Mouse (Mus musculus): ENCODE data around the gene Hs3st2. TPM values are rescaled to one million over a fixed set of nuclear protein-coding genes. Genes with fewer than 3 reads are reported as not detected.
A peak's percentile ranks its signal among the peaks of the same experiment; 100 is the strongest.
"Not testable (repeated sequence)": the region's sequence is repeated elsewhere in the genome, so short reads cannot be mapped to it uniquely, and the experiment has no call there.

Gene Hs3st2
- polyA plus RNA-seq (2015; fragmentation: Nextera tagmentation; extraction: Ambion mirVana) = 0.09 and 0.10 TPM in 2 replicates

DNA sequence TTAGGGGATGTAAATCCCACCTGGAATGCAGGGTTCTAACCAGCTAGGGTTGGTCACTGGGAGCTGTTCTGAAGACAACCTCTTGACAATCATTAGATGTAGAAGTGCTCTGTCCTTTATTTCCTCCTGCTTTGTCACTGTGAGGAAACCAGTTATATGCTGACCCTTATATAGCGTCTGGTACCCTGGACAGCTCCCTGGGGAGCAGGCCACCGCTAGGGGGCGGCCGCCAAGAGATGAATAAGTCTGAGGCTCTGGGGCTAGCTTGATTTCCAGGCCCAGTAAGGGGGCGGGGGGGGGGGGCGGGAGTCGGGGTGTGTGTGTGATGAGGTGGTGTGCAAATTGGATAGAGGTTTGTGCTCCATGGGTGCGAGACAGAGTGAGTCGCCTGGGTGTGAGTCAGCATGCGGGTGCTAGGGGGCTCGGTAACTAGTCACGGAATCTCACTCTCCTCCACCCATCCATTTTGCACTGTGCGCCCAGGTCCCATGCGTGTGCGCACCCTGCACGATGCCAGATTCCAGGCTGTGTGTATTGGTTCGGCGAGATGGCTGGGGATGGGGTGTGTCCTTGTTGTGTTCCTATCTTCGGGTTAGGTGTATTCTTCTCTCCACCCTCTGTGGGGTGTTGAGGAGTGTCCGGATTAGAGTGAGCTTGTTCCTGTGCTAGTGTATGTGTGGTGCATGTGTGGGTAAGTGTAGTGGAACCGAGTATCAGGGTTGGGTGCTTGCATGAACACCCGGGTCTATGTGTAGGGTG, at the start of gene Hs3st2:
Gene Hs3st2 (plus strand): TSS at position 635 of the 759 bp plus-strand sequence.
- ATAC-seq (ENCODE audit: low read depth) = peak; percentile 26; the same call in 1 of the 2 replicates
- H3K9ac ChIP-seq (ENCODE audit: low read length) = no peak within 1 kb of the TSS
- no peak within 1 kb of the TSS for H3K4me3 ChIP-seq (ENCODE audit: low read length)
- no peaks in the 10 kb centered on the region for H3K9me3 ChIP-seq (ENCODE audit: control insufficient read depth, low read length)
- 2% methylated on average over 21 of the region's 22 CpGs for WGBS
- peaks cover 34% of the 10 kb centered on the region for H3K27me3 ChIP-seq (ENCODE audit: control insufficient read depth, insufficient read depth, low read depth, low read length)
- no peaks in the 10 kb centered on the region for H3K4me1 ChIP-seq (replicated peaks; ENCODE audit: control insufficient read depth, insufficient read depth, low read length)
- H3K4me2 ChIP-seq (ENCODE audit: low read depth, low read length) = no peak within 1 kb of the TSS
- H3K27ac ChIP-seq (ENCODE audit: low read length) = no peak within 1 kb of the TSS
- H3K36me3 ChIP-seq (ENCODE audit: control insufficient read depth, insufficient read depth, low read length) = no peaks in the 10 kb centered on the region

DNA sequence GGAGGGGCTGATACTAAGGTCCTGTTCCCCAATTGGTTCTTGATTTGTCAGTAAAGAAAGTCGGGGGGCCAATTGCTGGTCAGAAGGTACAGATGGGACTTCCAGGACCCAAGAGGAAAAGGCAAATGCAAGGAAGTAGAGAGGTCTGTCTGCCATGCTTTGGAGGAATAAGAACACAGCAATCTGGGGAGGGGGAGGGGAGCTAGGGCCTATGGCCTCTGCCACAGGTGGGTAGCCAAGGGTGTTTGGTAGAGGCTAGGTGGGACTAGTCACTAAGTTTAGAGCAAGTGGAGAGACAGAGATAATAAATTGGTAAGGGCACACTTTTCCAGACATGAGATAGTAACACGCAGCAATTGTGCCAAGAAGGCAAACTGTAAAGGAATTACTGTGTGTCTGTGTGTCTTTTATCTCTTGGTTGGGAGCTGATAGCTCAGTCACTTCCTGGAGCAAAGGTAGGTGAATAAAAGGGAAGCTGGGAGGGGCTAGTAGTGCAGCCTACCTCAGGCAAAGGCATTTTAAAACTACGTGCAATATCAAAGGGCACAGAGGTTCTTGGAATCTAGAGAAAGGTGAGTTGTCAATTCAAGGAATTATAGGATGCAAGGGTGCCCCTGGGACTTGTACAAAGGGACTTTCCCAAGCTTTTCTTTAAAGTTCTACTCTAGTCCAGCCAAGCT, 43.2 kb upstream of the Hs3st2 start:
- H3K4me2 ChIP-seq (ENCODE audit: low read depth, low read length) = no peak overlapping the region
- H3K27me3 ChIP-seq (ENCODE audit: control insufficient read depth, insufficient read depth, low read depth, low read length) = no peaks in the 10 kb centered on the region
- H3K36me3 ChIP-seq (ENCODE audit: control insufficient read depth, insufficient read depth, low read length) = no peaks in the 10 kb centered on the region
- no peak for ATAC-seq (ENCODE audit: low read depth)
- H3K4me3 ChIP-seq (ENCODE audit: low read length) = no peak overlapping the region
- 60% methylated on average over 3 of the region's 3 CpGs for WGBS
- H3K27ac ChIP-seq (ENCODE audit: low read length) = no peak overlapping the region
- H3K9me3 ChIP-seq (ENCODE audit: control insufficient read depth, low read length) = no peaks in the 10 kb centered on the region
- H3K9ac ChIP-seq (ENCODE audit: low read length) = no peak overlapping the region
- no peaks in the 10 kb centered on the region for H3K4me1 ChIP-seq (replicated peaks; ENCODE audit: control insufficient read depth, insufficient read depth, low read length)

DNA sequence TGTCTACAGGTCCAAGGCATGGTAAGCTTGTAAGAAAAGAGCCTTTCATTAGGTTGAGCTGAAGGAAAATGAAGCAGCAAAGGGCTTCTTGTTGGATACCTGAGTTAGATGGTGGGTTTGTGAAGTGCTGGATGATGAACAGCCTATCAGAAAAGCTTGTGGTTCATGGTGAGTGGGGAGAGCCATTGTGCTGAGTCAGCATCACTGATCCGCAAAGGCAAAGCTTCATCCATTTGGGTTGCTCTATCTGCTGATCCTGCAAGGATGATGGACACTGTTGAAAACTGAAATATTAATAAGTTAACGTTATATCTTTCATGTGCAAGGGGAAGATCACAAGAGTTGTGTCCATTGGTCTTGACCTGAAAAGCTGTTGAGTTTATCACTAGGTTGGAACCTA, 40.0 kb upstream of the Hs3st2 start:
- Histone ChIP-seq H3K4me2 (ENCODE audit: low read depth, low read length) (no peak overlapping the region), H3K9me3 (ENCODE audit: control insufficient read depth, low read length) (no peaks in the 10 kb centered on the region), H3K27ac (ENCODE audit: low read length) (no peak overlapping the region), H3K4me1 (replicated peaks; ENCODE audit: control insufficient read depth, insufficient read depth, low read length) (no peaks in the 10 kb centered on the region), H3K36me3 (ENCODE audit: control insufficient read depth, insufficient read depth, low read length) (no peaks in the 10 kb centered on the region), H3K27me3 (ENCODE audit: control insufficient read depth, insufficient read depth, low read depth, low read length) (no peaks in the 10 kb centered on the region), H3K9ac (ENCODE audit: low read length) (no peak overlapping the region), H3K4me3 (ENCODE audit: low read length) (no peak overlapping the region)
- 82% methylated on average over 2 of the region's 2 CpGs for WGBS
- no peak for ATAC-seq (ENCODE audit: low read depth)

DNA sequence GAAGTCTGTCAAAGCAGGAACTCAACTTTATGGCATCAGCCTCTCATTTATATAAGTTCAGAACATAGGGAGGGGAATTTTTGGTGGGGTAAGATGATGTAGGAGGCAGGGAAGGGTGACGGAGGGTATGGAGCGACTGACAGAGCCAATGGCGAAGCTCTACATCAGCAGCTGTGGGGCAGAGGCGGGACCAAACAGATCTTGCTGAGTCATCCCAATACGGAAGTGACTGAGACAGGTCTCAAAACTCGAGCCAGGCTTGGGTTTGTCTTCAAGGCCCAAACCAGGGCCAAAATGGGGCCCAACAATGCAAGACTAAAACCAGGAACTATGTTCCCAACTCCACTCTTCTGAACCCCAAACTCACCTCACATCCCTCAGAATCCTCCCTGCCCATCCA, 30.2 kb upstream of the Hs3st2 start:
- H3K27ac ChIP-seq (ENCODE audit: low read length); ATAC-seq (ENCODE audit: low read depth); H3K4me1 ChIP-seq (replicated peaks; ENCODE audit: control insufficient read depth, insufficient read depth, low read length); H3K36me3 ChIP-seq (ENCODE audit: control insufficient read depth, insufficient read depth, low read length); H3K27me3 ChIP-seq (ENCODE audit: control insufficient read depth, insufficient read depth, low read depth, low read length); H3K9ac ChIP-seq (ENCODE audit: low read length); H3K4me2 ChIP-seq (ENCODE audit: low read depth, low read length); H3K9me3 ChIP-seq (ENCODE audit: control insufficient read depth, low read length); H3K4me3 ChIP-seq (ENCODE audit: low read length): not testable (repeated sequence)
- 90% methylated on average over 6 of the region's 6 CpGs for WGBS

DNA sequence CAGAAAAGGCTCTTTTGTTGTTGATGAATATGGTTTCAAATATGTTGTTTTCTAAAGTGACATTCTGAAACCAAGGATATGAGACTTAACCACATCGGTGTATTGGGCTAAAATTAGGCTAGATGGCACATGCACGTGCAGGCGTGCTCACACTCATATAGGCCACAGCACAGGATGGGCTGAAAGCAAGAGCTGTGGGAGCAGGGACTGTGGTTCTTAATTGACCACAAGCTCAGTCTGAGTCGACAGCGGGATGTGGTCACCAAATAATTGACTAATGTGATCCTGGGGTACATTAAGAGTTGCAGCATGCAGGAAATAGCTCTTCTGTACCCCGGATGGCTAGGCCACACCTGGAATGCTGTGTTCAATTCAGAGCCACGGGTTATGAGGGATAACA, 26.1 kb upstream of the Hs3st2 start:
- Histone ChIP-seq H3K36me3 (ENCODE audit: control insufficient read depth, insufficient read depth, low read length) (no peaks in the 10 kb centered on the region), H3K4me2 (ENCODE audit: low read depth, low read length) (no peak overlapping the region), H3K9me3 (ENCODE audit: control insufficient read depth, low read length) (no peaks in the 10 kb centered on the region), H3K4me3 (ENCODE audit: low read length) (no peak overlapping the region), H3K9ac (ENCODE audit: low read length) (no peak overlapping the region), H3K27ac (ENCODE audit: low read length) (no peak overlapping the region), H3K27me3 (ENCODE audit: control insufficient read depth, insufficient read depth, low read depth, low read length) (no peaks in the 10 kb centered on the region), H3K4me1 (replicated peaks; ENCODE audit: control insufficient read depth, insufficient read depth, low read length) (no peaks in the 10 kb centered on the region)
- 85% methylated on average over 7 of the region's 7 CpGs for WGBS
- no peak for ATAC-seq (ENCODE audit: low read depth)

DNA sequence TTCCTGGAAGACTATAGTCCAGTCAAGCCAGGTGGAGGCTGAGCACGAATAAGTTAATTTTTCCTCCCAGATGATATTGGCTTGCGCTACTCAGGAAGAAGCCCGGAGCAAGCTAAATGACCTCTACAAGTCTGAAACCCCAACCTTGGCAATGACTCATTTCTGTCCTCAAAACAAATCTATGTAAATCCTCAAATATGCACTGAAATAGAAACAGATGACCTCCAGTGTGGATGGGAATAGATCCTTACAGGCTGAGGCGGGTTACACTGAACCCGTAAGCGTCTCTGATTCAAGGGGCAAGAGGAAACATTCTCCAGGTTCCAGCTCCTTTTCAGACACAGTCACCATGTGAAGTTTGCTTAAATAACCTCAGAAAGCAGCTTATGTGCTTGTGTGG, 24.5 kb upstream of the Hs3st2 start:
- WGBS = 82% methylated on average over 6 of the region's 6 CpGs
- ATAC-seq (ENCODE audit: low read depth) = no peak
- H3K36me3 ChIP-seq (ENCODE audit: control insufficient read depth, insufficient read depth, low read length) = no peaks in the 10 kb centered on the region
- H3K4me1 ChIP-seq (replicated peaks; ENCODE audit: control insufficient read depth, insufficient read depth, low read length) = no peaks in the 10 kb centered on the region
- H3K4me3 ChIP-seq (ENCODE audit: low read length) = no peak overlapping the region
- no peaks in the 10 kb centered on the region for H3K9me3 ChIP-seq (ENCODE audit: control insufficient read depth, low read length)
- no peak overlapping the region for H3K9ac ChIP-seq (ENCODE audit: low read length)
- H3K4me2 ChIP-seq (ENCODE audit: low read depth, low read length) = no peak overlapping the region
- H3K27me3 ChIP-seq (ENCODE audit: control insufficient read depth, insufficient read depth, low read depth, low read length) = no peaks in the 10 kb centered on the region
- no peak overlapping the region for H3K27ac ChIP-seq (ENCODE audit: low read length)

DNA sequence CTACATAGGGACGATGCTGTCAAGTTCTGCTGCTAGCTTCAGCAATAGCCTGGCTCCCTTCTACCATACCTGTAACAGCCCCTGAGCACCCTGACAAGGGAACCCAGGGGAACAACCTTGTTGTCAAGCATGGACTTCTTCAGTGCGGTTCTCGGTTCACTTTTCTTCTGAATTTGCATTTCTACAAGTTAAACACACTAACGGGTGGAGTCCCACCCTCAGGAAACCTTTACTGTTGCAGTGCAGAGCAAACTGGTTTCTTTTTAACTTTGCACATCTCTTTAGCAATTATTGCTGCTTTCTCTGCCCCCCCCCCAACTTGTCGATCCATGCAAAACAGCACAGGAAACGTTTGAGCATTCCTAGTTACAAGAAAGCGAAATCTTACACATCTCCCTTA, 19.7 kb upstream of the Hs3st2 start:
- 65% methylated on average over 7 of the region's 7 CpGs for WGBS
- Histone ChIP-seq H3K9ac (ENCODE audit: low read length) (no peak overlapping the region), H3K27ac (ENCODE audit: low read length) (no peak overlapping the region), H3K4me2 (ENCODE audit: low read depth, low read length) (no peak overlapping the region), H3K27me3 (ENCODE audit: control insufficient read depth, insufficient read depth, low read depth, low read length) (no peaks in the 10 kb centered on the region), H3K4me3 (ENCODE audit: low read length) (no peak overlapping the region), H3K4me1 (replicated peaks; ENCODE audit: control insufficient read depth, insufficient read depth, low read length) (no peaks in the 10 kb centered on the region), H3K9me3 (ENCODE audit: control insufficient read depth, low read length) (no peaks in the 10 kb centered on the region), H3K36me3 (ENCODE audit: control insufficient read depth, insufficient read depth, low read length) (no peaks in the 10 kb centered on the region)
- ATAC-seq (ENCODE audit: low read depth) = no peak

DNA sequence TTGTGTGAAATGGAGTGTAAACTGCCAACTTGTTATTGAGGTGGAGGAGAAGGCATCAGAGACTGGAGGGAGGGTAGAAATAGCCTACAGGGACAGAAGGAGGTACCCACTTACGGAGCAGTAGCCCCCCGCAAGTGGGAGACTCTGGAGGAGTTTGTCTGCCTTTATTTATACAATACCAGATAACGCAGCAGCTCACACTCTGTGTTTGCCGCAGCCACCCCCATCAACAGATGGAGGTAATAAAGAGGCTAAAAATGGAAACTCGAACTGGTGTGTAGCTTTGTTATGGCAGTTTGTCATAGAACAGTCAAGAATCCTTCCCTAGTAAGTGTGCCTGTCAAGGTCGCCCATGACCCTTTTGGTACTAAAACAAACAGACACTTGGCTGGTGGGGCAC, 16.2 kb upstream of the Hs3st2 start:
- no peaks in the 10 kb centered on the region for H3K36me3 ChIP-seq (ENCODE audit: control insufficient read depth, insufficient read depth, low read length)
- H3K4me2 ChIP-seq (ENCODE audit: low read depth, low read length) = no peak overlapping the region
- H3K9me3 ChIP-seq (ENCODE audit: control insufficient read depth, low read length) = no peaks in the 10 kb centered on the region
- ATAC-seq (ENCODE audit: low read depth) = no peak
- H3K9ac ChIP-seq (ENCODE audit: low read length) = no peak overlapping the region
- H3K4me1 ChIP-seq (replicated peaks; ENCODE audit: control insufficient read depth, insufficient read depth, low read length) = no peaks in the 10 kb centered on the region
- no peaks in the 10 kb centered on the region for H3K27me3 ChIP-seq (ENCODE audit: control insufficient read depth, insufficient read depth, low read depth, low read length)
- WGBS = 19% methylated on average over 6 of the region's 6 CpGs
- H3K4me3 ChIP-seq (ENCODE audit: low read length) = no peak overlapping the region
- H3K27ac ChIP-seq (ENCODE audit: low read length) = no peak overlapping the region

DNA sequence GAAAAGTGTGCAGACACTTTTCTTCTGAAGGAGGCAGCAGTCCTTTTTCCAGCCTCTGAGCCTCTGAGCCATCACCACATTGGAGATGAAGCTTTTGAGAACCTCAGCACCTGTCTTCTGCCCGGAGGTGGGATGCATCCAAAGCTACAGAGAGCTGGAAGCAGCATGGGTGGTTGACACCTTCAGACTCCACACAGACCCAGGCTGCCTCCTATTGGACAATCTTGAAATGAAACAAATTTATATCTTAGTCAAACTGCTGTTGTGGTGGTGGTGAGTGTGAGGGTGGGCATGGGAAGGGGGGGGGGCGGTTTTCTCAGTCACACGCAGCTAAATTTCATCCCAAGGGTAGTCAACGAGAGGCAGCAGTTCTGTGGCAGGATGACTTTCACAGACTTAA, 12.7 kb upstream of the Hs3st2 start:
- H3K4me1 ChIP-seq (replicated peaks; ENCODE audit: control insufficient read depth, insufficient read depth, low read length) = no peaks in the 10 kb centered on the region
- H3K36me3 ChIP-seq (ENCODE audit: control insufficient read depth, insufficient read depth, low read length) = no peaks in the 10 kb centered on the region
- H3K27ac ChIP-seq (ENCODE audit: low read length) = no peak overlapping the region
- no peak for ATAC-seq (ENCODE audit: low read depth)
- H3K4me2 ChIP-seq (ENCODE audit: low read depth, low read length) = no peak overlapping the region
- H3K9me3 ChIP-seq (ENCODE audit: control insufficient read depth, low read length) = no peaks in the 10 kb centered on the region
- H3K4me3 ChIP-seq (ENCODE audit: low read length) = no peak overlapping the region
- WGBS = 62% methylated on average over 4 of the region's 4 CpGs
- no peaks in the 10 kb centered on the region for H3K27me3 ChIP-seq (ENCODE audit: control insufficient read depth, insufficient read depth, low read depth, low read length)
- no peak overlapping the region for H3K9ac ChIP-seq (ENCODE audit: low read length)

All from lung, embryonic 16.5 days (tissue).